Mouse (Mus musculus): ENCODE measurements around the gene Prkcz.

- TF ChIP-seq CTCF (conservative IDR thresholded peaks at IDR 0.05 in 1 of 2, IDR thresholded peaks at IDR 0.05 in 1 of 2; ENCODE audit: low read depth in 2 of 2, low read length in 2 of 2) (no peak), CHD2 (IDR thresholded peaks at IDR 0.05; ENCODE audit: low read length) (no peak), POLR2A (IDR thresholded peaks at IDR 0.05; ENCODE audit: low read depth, low read length) (no peak)
These were observed 21.6 kb upstream of the Prkcz start for GRCm38 (mm10) chr4:155382752-155383151.
